Mouse (Mus musculus): ENCODE measurements around the gene Foxb1.

Gene Foxb1

GRCm38 (mm10) chr9:69756456-69756855, 4.3 kb downstream of the Foxb1 start:
- CTCF ChIA-PET = no interaction called here

GRCm38 (mm10) chr9:69756041-69756440, 4.7 kb downstream of the Foxb1 start:
- CTCF ChIA-PET = no interaction called here

- CTCF ChIA-PET = no interaction called here
Observed at GRCm38 (mm10) chr9:69755157-69755556, 5.6 kb downstream of the Foxb1 start.

DNA sequence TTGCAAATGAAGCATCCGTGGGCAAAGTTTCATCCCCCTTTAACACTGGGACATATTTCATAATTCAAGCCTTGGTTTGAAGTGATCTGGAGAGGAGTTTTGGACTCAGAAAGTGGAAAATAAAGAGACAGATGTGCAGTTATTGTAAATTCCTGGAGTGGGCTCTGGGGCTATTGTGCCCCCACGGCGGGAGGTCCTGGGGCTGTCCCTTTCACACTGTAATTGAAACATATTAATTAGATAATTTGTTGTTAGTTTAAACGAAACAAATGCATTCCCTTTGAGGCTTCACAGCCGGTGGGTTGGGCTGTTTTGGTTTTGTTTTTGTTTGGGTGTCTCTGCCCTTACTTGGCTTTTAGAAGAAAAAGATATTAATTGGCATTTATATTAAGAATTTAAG, 6.0 kb downstream of the Foxb1 start:
- CTCF ChIA-PET = no interaction called here

DNA sequence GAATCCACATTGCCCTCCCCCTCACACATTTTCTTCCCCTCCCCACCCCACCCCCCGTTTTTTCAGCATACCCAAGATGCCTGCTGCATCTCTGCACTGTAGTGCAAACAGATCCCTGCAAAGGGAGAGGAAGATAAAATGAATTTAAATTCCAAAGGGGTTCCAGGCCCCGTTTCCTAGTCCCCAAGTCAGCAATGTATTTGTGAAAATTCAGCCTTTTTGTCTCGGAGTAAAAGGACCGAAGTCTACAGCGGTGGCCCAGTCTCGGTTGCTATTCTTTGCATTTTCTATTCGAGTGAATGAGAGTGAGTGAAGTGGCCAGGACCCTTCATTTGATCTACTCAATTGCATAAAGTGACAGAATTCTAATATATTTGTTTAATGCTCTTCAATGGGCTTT, 6.4 kb downstream of the Foxb1 start:
- CTCF ChIA-PET = no interaction called here

GRCm38 (mm10) chr9:69747971-69748370, 12.8 kb downstream of the Foxb1 start:
- CTCF ChIA-PET = no interaction called here

DNA sequence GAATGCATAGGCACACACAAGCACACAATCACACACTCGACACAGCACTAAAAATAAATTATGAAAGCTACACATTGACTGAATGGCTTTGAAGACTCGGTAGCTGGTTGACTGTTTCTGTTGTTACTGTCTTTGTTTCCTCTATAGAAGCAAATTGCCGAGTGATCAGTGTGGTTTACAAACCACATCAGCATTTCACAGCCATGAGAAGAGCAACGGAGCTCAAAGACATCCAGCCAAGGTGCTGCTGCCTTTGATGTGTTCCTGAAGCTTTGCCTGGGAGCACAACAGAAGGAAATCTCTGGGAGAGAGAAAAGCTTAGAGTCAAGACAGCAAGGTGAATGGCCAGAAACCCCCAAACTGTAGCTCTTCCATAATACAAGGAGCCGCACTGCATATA, 32.0 kb downstream of the Foxb1 start:
- CTCF ChIA-PET = no interaction called here

- CTCF ChIA-PET = no interaction called here
Observed at GRCm38 (mm10) chr9:69718431-69718830, 42.3 kb downstream of the Foxb1 start.

GRCm38 (mm10) chr9:69716364-69716763, 44.4 kb downstream of the Foxb1 start:
- CTCF ChIA-PET = no interaction called here

GRCm38 (mm10) chr9:69715445-69715844, 45.3 kb downstream of the Foxb1 start:
- CTCF ChIA-PET = no interaction called here

DNA sequence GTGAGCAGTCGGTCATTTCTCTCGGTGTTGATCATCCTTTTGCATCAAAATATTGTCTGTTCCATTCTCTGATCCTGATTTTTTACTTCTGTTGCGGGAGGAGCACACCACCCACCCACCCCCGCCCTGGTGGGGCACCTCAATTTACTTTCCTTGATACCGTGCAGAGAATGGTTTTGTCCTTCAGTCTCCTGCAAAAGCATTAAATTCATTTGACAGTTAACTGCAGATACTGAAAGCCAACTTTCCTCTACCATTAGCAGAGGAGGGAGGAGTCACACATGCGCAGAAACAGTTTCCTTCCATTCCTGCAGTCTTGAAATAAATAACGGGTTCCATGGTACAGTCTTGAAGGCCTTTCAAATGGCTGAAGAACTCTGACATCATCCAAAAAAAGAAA, 46.4 kb downstream of the Foxb1 start:
- CTCF ChIA-PET = no interaction called here

DNA sequence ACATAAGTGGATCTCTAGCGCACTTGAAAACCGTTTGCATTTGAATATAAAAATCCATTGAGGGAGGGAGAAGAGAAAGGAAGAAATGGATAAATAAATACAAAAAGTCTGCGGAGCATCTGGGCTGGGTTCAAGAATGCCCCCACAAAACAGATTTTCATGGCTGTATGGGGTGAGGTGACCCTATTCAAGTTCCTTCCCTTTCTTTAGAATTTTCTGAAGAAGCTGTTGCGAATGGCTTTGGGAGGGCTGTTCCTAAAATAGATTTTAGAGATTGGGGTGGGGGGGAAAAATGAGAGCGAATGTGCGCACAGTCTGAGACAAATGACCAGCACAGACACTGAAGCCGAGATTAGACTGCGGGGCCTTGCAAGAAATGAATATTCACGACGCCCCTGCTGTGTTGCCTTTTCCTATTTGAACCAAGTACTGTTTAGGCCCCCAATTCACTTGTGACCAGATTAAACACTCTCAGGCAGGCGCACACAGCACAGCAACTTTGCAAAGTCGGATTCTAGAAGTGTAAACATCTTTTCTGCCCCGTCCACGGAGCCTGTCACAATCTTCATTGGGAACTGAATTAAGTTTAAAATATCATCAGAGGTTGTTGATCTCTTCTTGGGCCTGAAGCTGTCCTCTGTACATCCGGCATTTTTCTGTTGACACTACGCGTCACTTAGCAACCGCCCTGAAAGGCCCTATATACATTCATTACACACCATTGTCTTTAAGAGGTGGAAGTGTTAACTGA, 47.0 kb downstream of the Foxb1 start:
- CTCF ChIA-PET = no interaction called here

DNA sequence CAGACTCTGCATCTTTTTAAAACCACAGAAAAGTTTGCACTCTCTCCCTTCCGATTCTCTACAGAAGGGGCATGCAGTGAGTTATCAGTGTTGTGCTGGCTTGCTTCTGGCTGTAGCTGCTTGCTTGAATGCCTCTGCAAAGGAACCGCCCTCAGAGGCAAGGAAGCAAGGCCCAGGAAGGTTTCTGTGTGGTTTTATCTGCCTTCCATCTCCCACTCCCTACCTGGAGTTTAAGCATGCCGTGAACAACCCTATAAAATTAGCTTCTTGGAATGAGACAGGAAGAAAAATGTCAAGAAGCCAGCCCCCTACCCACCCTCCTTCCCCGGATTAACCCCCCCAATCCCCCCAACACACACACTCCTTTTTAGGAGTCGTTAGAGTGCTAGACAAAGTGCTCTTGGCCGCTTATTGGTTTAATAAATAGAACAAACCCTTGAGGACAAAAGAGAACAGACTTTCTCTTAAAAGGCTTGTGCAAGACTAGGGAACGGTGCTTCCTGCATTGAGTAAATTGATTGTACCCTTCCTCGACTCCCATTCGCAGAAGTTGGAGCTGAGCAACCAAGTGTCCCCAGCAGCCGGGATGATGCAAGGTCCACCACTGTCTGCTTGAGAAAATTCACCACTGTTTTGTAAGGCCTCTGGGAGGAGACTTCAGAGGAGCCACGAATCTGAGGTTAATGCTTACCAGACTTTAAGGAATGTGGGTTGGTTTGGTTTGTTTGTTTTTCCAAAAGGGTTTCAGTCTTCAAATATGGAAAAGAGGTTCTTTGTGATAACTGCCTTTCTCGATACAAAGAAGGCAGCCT, 47.8 kb downstream of the Foxb1 start:
- CTCF ChIA-PET = no interaction called here

Data from spleen, embryonic (tissue).